Mouse (Mus musculus) G1E (cell line): ENCODE measurements around the gene Adgrf5.

Source experiments
- CTCF ChIP-seq: IDR thresholded peaks from 2 replicates; pipeline ENCODE4 v1.5.1; 2012; ENCODE audit warnings: low read depth, low read length, inconsistent platforms, mixed read lengths
- GATA1 ChIP-seq: IDR thresholded peaks from 2 replicates; pipeline ENCODE4 v1.6.1; 2012; ENCODE audit warnings: borderline replicate concordance, low read length, inconsistent platforms, mixed read lengths
- TAL1 ChIP-seq: conservative IDR thresholded peaks from 2 replicates; pipeline ENCODE4 v1.6.1; 2012; ENCODE audit warnings: low read depth, low read length, inconsistent platforms, mixed read lengths

DNA sequence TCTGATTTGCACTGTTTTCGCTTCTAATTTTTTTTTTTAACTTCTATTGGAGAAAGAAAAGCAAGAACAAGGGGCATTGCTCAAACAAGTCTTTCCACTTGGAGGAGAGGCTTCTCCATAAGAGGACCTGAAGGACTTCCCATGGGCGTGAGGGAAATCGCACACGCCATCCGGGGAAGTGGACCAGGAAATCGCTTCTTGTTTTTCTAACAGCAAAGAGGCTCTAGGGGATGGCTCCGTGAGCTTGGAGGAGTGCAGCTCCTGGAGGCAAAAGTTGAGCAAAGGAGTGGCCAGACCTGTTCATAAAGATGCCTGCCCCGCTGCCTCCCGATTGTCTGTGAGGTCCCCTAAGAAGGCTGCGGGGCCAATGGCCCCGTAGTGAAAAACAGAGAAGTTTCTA lies 29.0 kb downstream of the Adgrf5 start:
- TF ChIP-seq CTCF (no peak), GATA1 (no peak), TAL1 (no peak)
